Mouse (Mus musculus): ENCODE data around the gene Kcnab1.

DNA sequence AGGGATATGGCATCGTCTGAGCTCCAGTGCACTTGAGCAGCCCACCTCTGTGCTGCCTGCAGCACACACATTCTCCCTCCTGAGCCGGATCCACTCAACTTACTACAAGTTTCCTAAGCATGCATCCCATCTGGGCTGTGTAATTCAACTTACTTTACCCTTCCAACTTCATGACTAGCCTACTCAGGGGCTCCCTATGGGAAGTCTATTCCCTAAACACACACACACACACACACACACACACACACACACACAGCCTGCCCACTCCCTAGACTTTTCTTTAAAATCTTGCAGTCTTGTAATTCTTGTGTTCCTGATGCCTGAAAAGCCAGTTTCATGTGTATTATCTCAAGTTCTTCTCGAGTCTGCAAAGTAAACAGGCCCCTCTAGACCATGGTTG lies 216.1 kb downstream of the Kcnab1 start:
- no peak for TF ChIP-seq EP300 (IDR thresholded peaks at IDR 0.05; ENCODE audit: low read depth)
- no peak for TF ChIP-seq CTCF (IDR thresholded peaks at IDR 0.05; ENCODE audit: low read depth)

Data from liver, postnatal 0 days (tissue).